Mouse (Mus musculus): ENCODE results near the gene Gm10334.
"Not testable (repeated sequence)": the region's sequence is repeated elsewhere in the genome, so short reads cannot be mapped to it uniquely, and the experiment has no call there.

Gm10334 gene

GRCm38 (mm10) chr6:41446045-41446444 lies at the start of gene Gm10334:
Gene Gm10334, minus strand, starts transcription at chr6:41446145.
- DNase-seq: not testable (repeated sequence)

- not testable (repeated sequence) for DNase-seq
Observed at GRCm38 (mm10) chr6:41458632-41459031, 12.7 kb upstream of the Gm10334 start, which contains the start of gene Prss1. Gene Prss1, plus strand, starts transcription at chr6:41458932.

DNA sequence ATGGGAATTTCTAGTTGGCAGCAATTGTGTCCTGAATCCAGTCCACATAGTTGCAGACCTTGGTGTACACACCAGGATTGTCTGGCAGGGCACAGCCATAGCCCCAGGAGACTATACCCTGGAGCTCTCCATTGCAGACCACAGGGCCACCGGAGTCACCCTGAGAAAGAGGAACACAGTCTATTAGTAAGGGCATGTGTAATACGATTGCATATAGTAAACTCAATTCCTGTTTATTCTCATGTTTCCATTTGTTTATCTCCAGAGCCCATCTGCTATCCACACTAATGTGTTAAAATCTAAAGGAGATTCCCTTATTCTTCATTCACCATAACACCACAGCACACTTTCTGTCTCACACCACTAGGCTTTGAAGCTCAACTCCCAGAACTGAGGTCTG lies 3.7 kb downstream of the Gm10334 start:
- not testable (repeated sequence) for DNase-seq
